Mouse (Mus musculus) erythroblast, embryonic 14.5 days (primary cell): ENCODE results near the gene Abhd15. TPM values are rescaled to one million over a fixed set of nuclear protein-coding genes. Genes with fewer than 3 reads are reported as not detected.

ENCODE experiments used
- H3K27me3 ChIP-seq: 2 replicates; pipeline ENCODE4 v1.6.1; 2012; ENCODE audit warnings: inconsistent platforms; ENCODE audit not compliant: control insufficient read depth
- H3K36me3 ChIP-seq: 2 replicates; pipeline ENCODE4 v1.6.1; 2012; ENCODE audit warnings: mild to moderate bottlenecking, inconsistent platforms; ENCODE audit not compliant: control insufficient read depth
- H3K4me1 ChIP-seq: 2 replicates; pipeline ENCODE4 v1.6.1; 2012; ENCODE audit warnings: inconsistent platforms; ENCODE audit not compliant: control insufficient read depth
- H3K4me3 ChIP-seq: replicated peaks from 2 replicates; pipeline ENCODE3; 2012; ENCODE audit warnings: moderate library complexity, mild to moderate bottlenecking, inconsistent platforms
- H3K9me3 ChIP-seq: 2 replicates; pipeline ENCODE4 v1.6.1; 2012; ENCODE audit warnings: low read length, inconsistent platforms, mixed read lengths; ENCODE audit not compliant: control insufficient read depth
- GATA1 ChIP-seq: IDR thresholded peaks from 2 replicates; pipeline ENCODE4 v1.6.1; 2012; ENCODE audit warnings: low read length, inconsistent platforms, mixed read lengths
- TAL1 ChIP-seq: IDR thresholded peaks from 3 replicates; pipeline ENCODE4 v1.6.1; 2012; ENCODE audit warnings: low read length, inconsistent platforms, mixed read lengths
- polyA plus RNA-seq: library from polyadenylated mRNA; stranded (reverse); fragments of >175 nt; gene quantifications from 2 replicates; pipeline ENCODE4 v1.2.3, GENCODE M21; 2012

Abhd15 gene
- polyA plus RNA-seq, 1 experiment = 0.01 TPM

DNA sequence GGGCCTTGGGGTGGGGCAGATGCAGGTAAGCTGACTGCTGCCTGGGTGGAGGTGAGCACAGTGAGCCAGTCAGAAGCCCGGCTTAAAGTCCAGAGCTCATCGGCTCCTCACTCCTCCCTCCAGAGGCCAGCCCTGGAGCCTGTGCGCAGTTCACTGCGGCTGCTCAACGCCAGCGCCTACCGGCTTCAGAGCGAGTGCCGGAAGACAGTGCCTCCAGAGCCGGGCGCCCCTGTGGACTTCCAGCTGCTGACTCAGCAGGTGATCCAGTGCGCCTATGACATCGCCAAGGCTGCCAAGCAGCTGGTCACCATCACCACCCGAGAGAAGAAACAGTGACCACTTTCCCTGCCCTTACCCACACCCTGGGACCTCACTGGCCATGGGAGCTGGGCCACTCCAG lies 8.6 kb upstream of the Abhd15 start:
- TF ChIP-seq GATA1 (no peak), TAL1 (no peak)
- Histone ChIP-seq H3K9me3 (no peaks in the 10 kb centered on the region), H3K4me3 (no peak overlapping the region), H3K27me3 (no peaks in the 10 kb centered on the region; the same call in 1 of the 2 replicates), H3K36me3 (peaks cover 56% of the 10 kb centered on the region), H3K4me1 (peaks cover 14% of the 10 kb centered on the region)

DNA sequence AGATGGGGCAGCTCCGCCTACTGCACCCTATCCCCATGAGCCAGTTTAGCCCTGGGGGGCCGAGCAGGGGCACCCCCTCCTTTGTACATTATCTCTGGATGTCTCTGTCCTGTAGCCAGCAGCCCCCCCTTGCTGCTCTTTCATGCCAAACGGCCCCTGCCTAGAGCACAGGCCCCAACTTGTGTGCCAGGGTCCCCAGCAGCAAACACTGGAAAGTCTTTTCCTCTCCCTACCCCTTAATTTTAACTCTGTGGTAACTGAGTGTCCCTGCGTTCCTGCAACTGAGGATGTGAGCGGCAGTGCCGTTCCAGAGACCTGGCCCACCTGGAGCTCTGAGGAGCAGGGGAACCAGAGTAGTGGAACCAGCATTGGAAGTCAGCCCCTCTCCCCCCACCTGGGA lies 8.0 kb upstream of the Abhd15 start:
- peaks cover 55% of the 10 kb centered on the region for H3K36me3 ChIP-seq
- H3K4me3 ChIP-seq = no peak overlapping the region
- no peaks in the 10 kb centered on the region for H3K9me3 ChIP-seq
- no peak for TF ChIP-seq TAL1
- no peak for TF ChIP-seq GATA1
- H3K4me1 ChIP-seq = peaks cover 14% of the 10 kb centered on the region
- no peaks in the 10 kb centered on the region; the same call in 1 of the 2 replicates for H3K27me3 ChIP-seq

DNA sequence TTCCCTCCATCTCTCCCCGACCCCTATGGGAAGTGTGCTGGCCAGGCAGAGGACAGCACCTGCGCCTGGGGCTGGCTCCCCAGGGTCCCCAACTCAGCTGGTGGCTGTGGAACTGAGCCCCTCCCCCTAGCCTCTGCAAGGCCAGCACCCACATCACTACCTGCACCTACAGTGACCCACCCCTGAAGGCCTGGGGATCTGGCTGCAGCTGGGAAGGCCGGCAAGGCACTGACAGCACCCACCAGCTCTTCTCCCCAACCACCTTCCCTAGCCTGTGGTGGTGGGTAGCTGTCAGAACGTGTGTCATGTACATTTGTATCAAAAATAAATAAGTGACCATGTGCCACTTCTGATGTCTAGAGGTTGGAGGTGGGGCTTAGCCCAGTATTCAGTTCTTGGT lies 7.5 kb upstream of the Abhd15 start:
- Histone ChIP-seq H3K4me3 (no peak overlapping the region), H3K36me3 (peaks cover 53% of the 10 kb centered on the region), H3K27me3 (peaks cover 2% of the 10 kb centered on the region), H3K4me1 (peaks cover 17% of the 10 kb centered on the region), H3K9me3 (no peaks in the 10 kb centered on the region)
- TF ChIP-seq TAL1 (no peak), GATA1 (no peak)

DNA sequence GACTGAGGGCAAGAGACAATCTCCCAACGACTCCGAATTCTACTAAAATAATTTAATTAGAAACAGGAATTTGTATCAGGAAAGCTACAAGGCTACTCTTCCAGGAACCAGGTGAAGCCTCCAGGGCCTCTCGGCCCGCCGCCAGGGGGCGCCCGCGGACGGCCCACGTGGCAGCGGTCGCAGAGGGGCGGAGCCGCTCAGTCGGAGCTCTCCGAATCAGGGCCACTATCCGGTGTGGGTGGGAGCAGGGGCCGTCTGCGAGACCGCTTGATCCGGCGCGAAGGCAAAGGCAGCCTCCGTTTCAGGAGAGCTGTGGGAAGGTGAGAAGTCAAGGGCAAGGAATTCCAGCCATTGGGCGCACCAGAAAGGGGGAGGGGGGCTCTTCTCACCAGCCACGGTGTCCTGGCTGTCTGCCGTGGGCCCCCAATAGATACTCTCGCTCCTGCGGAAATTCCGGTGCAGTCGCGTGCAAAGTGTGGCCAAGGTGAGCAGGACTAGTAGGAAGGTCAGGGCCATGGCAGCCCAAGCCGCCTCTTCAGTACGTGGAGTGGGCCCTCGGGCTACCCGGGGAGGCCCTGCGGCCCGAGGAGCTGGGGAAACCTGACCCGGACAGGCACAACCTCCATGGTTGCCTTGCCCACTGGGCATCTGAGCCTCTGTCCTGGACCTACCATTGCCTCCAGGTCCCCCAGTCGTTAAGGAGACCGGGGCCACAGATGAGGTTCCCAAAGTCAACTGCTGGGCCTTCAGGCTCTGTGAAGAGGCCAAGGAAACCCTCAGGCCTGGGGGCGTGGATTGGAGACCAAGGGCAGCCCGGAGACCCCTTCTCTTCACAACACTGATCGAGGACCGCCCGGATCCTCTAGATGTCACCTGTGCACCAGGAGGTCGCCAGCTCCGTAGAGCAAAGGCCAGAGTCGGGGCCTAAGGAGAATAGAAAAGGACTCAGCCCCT lies 6.6 kb upstream of the Abhd15 start:
- peaks cover 44% of the 10 kb centered on the region for H3K36me3 ChIP-seq
- TF ChIP-seq TAL1 (no peak), GATA1 (no peak)
- H3K4me3 ChIP-seq = peak overlapping the region; percentile 45

DNA sequence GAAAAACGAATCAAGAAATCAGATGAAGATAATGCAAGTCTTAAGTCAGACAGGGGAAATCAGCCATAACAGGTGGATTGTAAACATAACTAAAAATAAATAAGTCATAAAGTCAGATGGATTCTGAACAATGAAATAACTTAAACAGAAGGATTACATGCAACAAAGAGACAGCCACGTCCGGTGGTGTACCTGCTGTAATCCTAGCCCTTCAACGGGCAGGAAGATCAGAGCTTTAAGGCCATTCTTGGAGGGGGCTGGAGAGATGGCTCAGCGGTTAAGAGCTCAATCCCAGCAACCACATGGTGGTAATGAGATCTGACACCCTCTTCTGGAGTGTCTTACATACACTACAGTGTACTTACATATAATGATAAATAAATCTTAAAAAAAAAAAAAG lies 3.6 kb upstream of the Abhd15 start:
- Histone ChIP-seq H3K36me3 (peaks cover 14% of the 10 kb centered on the region), H3K27me3 (peaks cover 34% of the 10 kb centered on the region), H3K9me3 (peaks cover 9% of the 10 kb centered on the region), H3K4me3 (no peak overlapping the region), H3K4me1 (peaks cover 49% of the 10 kb centered on the region)
- no peak for TF ChIP-seq GATA1
- TF ChIP-seq TAL1 = no peak

More for the DNA sequence above, 6.6 kb upstream of the Abhd15 start:
- H3K27me3 ChIP-seq = peaks cover 4% of the 10 kb centered on the region
- peaks cover 26% of the 10 kb centered on the region for H3K4me1 ChIP-seq
- H3K9me3 ChIP-seq = no peaks in the 10 kb centered on the region

DNA sequence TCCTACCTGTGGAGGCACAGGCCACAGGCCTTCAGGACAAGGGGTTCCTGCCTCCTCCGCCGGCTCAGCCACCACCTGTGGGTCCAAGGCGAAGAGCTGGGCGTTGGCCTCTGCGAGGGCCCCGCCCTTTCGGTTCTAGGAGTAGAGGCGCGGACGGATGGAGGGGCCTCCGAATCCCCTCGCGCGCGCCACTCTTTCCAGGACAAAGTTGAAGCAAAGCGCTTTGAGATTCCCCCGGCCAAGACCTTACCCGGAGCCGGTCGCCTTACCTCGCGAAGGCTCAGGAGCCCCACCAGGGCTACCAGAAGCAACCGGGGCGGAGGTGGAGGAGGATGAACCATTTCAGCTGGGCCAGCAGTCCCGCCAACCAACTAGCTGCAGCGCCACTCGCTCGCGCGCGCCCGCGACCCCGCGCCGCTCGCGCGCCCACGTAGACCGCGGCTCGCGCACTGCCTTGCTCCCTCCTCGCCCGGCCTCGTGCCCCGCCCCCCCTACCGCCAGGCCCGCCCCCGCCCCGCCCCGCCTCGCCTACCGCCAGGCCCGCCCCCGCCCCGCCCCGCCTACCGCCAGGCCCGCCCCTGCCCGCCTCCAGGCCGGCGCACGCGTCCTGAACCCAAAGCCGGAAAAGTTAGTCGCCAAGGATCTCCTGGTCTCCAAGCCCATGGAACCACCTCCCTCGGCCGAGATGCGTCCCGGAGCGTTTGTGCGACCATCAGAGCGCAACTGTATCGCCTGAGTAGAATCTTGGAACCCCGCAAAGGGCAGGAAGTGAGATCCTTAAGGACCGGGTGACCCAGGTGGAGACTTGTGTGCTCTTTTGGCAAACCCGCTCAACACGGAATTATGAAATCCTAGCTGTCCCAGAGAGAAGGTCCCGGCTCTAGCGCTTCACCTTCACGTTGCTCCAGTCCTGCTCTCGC lies 1.8 kb upstream of the Abhd15 start:
- Histone ChIP-seq H3K36me3 (no peaks in the 10 kb centered on the region), H3K4me1 (peaks cover 45% of the 10 kb centered on the region), H3K4me3 (peak overlapping the region; percentile 83), H3K27me3 (peaks cover 52% of the 10 kb centered on the region), H3K9me3 (peaks cover 9% of the 10 kb centered on the region)
- no peak for TF ChIP-seq GATA1
- TF ChIP-seq TAL1 = no peak

DNA sequence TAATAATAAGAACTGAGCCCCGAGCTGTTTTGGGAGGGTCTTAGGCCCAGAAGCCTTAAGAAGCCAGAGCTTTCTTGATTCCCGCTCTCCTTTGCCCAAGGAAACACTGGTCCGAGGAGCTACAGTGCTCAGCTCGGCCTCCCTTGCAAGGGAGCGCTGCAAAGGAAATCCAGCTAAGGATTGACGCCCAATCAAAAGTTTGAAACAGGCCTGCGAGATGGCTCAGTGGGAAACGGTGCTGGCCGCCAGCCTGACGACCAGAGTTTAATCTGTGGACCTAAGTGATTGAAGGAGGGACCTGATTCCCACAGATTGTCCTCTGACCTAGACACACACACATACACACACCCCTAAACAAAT lies 1.1 kb upstream of the Abhd15 start:
- no peak for TF ChIP-seq GATA1
- TF ChIP-seq TAL1 = no peak
- peak overlapping the region; percentile 83 for H3K4me3 ChIP-seq
- no peaks in the 10 kb centered on the region for H3K36me3 ChIP-seq
- H3K9me3 ChIP-seq = peaks cover 9% of the 10 kb centered on the region
- H3K4me1 ChIP-seq = peaks cover 39% of the 10 kb centered on the region
- H3K27me3 ChIP-seq = peaks cover 59% of the 10 kb centered on the region

DNA sequence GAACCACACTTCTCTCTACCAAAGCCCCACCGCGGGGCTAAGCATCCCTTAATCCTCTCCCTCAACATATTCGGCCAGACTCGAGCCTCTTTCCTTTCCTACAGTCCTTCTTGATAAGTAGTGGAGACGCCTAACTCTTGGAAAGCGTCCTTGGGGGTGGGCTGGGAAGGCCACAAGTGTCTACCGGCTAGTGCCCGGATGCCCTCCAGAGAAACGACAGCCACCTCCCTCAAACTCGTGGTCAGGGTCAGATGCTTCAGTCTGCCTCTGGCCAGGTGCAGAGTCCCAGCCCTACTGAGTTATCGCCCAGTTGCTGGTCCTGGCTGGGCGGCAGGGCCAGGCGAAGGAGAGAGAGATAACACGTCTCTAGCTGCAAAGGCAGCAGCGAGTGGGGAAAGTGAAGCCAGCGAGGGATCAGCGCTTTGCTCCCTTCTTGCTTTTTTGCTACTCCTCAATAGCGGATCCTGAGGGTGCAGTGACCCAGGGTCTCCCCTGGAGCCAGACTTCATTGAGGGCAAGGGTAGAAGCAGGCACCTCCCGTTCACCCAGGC lies 565 bp upstream of the Abhd15 start:
- Histone ChIP-seq H3K4me1 (peaks cover 39% of the 10 kb centered on the region), H3K27me3 (peaks cover 64% of the 10 kb centered on the region)

More for the DNA sequence above, 565 bp upstream of the Abhd15 start:
- Histone ChIP-seq H3K36me3 (no peaks in the 10 kb centered on the region), H3K4me3 (peak overlapping the region; percentile 83), H3K9me3 (peaks cover 9% of the 10 kb centered on the region)
- TF ChIP-seq GATA1 = peak; percentile 46
- peak; percentile 29; the same call in 1 of the 3 replicates for TF ChIP-seq TAL1
